Mouse (Mus musculus) neutrophil, adult 59 days (primary cell): ENCODE results near the gene March10. TPM values are rescaled to one million over a fixed set of nuclear protein-coding genes. Genes with fewer than 3 reads are reported as not detected.

ENCODE experiments used
- total RNA-seq, 2 experiments: library from RNA; stranded (reverse); gene quantifications; 1 replicate in 1 of 2; 2 replicates in 1 of 2; pipeline ENCODE4 v1.2.4; 2023

Gene March10
- not detected for total RNA-seq

GRCm38 (mm10) chr11:105456497-105456907 lies at the start of gene March10:
March10 (minus strand) TSS chr11:105456735.

Other genes starting within 250 kb of the March10 start
- under 1 TPM; 0.40 to 1.00 TPM for gene Mrc2, start 164.1 kb downstream of the March10 start, total RNA-seq
- 1 to 10 TPM; 3.0 to 9.4 TPM for gene Tanc2, start 133.3 kb upstream of the March10 start, total RNA-seq